Mouse (Mus musculus): ENCODE data around the gene Ccnd1.

Gene Ccnd1

DNA sequence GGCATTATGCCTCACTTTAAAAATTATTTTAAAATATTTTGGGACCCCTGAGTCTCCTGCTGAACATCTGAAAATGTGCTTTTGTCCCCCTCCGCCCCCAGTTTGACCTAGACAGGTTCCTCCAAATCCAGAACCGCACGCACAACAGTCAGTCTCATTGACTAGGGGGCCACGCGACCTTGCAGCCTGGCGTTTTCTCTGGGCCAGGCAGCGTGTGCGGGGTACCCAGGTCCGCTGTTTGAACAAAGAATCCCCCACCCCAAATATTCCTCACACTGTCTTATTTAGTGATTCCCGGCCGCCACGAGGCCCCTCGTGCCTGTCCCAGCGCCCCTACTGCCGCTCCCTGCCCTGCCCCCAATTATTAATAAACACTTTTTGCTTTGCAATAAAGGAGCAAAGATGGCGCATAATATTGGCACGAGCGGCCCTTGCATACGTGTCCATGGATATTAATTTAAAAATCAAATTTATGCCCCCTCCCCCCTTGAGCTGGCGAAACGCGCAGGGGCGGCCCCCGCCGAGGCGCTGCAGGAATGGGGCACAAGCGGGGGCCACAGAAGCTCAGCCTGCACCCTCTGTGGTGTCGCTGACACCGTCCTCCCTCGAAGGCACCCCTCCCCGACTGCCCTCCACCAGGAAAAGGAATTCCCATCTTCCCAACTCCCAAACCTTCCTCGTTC lies 923 bp downstream of the Ccnd1 start:
- DNase-seq (ENCODE audit: low spot score in 2 of 2), result no peak

DNA sequence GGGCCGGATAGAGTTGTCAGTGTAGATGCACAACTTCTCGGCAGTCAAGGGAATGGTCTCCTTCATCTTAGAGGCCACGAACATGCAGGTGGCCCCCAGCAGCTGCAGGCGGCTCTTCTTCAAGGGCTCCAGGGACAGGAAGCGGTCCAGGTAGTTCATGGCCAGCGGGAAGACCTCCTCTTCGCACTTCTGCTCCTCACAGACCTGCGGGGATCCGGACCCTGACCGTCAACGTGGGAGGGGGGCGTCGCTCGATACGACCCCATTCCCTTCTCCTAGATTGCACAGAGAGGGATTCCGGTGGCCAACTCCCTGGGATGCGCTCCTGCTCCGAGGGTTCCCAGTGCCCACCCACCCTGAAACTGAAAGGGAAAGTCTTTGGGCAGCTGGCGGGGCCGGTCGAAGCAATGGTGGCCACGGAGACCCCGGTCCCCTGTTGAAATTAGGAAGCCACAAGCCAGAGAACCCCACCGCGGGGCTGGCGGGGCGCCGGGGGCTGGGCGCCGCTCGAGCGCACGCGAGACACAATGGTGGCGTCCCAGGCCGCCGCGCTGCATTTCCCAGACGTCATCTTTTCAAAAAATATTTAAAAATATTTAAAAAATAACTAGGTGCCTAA lies 1.7 kb downstream of the Ccnd1 start:
- no peak for DNase-seq (ENCODE audit: low spot score in 2 of 2)

DNA sequence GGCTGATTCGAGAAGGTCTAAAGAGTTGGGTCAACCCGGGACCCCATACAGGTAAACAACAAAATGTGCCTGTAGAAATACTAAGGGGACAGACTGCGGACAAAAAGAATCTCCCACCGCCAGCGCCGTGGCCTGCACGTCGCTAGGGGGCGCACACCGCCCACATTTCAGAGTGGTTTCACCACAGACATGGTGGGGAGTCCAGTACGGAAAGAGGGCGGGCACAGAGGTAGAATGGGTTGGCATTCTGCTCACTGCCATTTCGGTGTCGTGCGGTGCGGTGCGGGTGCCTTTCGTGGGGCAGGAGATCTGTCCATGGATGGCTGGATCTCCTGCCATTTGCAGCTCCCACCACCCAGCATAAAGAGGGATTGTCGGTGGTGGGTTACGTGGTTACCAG lies 2.2 kb downstream of the Ccnd1 start:
- DNase-seq (ENCODE audit: low spot score in 2 of 2), result peak; percentile 85 to 89

- DNase-seq (ENCODE audit: low spot score in 2 of 2), result no peak
Measured at GRCm38 (mm10) chr7:144936311-144936880, 3.3 kb downstream of the Ccnd1 start.

- no peak for DNase-seq (ENCODE audit: low spot score in 2 of 2)
Measured at GRCm38 (mm10) chr7:144935563-144935962, 4.2 kb downstream of the Ccnd1 start.

DNA sequence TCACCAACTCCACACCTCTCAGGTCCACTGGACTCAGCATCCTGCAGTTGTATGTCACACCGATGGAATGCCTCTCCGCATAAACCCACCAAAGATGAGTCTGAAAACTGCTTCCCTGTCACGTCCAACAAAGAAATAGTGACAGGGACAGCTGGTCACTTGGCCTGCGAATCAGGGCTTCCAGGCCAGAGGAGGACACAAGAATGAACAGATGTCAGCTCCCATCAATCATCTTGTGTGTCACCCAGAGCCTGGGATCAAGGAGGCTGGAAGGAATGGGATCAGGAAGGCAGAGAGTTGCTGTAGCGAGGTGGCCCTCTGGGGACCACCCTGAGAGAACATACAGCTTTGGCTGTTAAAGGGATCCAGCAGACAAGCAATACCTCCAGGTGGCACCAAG lies 4.8 kb downstream of the Ccnd1 start:
- no peak for DNase-seq (ENCODE audit: low spot score in 2 of 2)

DNA sequence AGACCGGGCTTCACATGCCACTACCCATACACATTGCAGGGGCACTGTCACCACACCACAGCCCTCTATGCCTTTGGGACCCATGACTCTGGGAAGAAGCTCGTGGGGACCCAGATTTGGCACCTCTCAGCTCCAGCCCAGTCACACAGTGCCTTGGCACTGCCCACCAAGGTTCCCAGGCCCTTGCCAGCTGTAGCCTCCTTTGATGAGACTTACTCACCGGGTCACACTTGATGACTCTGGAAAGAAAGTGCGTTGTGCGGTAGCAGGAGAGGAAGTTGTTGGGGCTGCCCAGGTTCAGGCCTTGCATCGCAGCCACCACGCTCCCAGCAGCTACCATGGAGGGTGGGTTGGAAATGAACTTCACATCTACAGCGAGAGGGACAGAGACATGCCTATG lies 5.9 kb downstream of the Ccnd1 start:
- no peak for DNase-seq (ENCODE audit: low spot score in 2 of 2)

GRCm38 (mm10) chr7:144933336-144933735 lies 6.4 kb downstream of the Ccnd1 start:
- DNase-seq (ENCODE audit: low spot score in 2 of 2), result no peak

- DNase-seq (ENCODE audit: low spot score in 2 of 2), result no peak
Measured at GRCm38 (mm10) chr7:144932389-144932937, 7.3 kb downstream of the Ccnd1 start.

GRCm38 (mm10) chr7:144931778-144932177 lies 7.9 kb downstream of the Ccnd1 start:
- DNase-seq (ENCODE audit: low spot score in 2 of 2), result no peak

- no peak for DNase-seq (ENCODE audit: low spot score in 2 of 2)
Measured at GRCm38 (mm10) chr7:144929931-144930330, 9.8 kb downstream of the Ccnd1 start.

DNA sequence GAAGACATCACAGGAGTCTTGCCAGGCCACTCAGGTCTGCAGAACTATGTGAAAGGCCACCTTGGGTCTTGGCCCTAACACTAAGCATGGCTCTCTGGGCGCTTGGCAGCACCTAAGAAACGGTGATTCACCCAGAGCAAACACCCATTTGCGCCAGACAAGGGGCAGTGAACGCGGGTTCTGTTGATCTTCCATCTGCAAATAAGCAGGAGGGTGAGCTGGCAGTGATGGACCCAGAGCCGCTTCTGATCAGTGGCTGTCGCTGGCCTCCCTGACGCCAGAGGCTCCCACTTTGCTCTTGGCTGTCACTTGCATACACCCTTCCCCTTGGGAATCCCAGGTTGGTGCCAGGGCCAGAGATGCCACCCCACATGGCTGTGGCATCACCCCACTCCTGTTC lies 10.2 kb downstream of the Ccnd1 start:
- DNase-seq (ENCODE audit: low spot score in 2 of 2), result no peak

DNA sequence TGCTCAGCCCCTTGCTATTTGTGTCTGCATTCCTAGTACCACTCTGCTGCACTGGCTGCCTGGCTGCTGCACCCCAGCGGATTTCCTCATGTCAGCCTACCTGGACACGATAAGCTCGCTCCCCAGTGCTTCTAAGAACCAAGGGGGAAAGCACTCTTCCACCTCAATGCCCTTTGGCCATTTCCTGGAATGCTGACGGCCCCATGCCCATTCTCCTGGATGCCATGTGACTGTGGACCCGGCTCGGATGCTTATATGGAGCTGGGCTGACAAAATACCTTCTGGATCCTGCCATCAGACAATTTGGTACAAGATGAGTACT lies 10.9 kb downstream of the Ccnd1 start:
- DNase-seq (ENCODE audit: low spot score in 2 of 2), result no peak

- no peak for DNase-seq (ENCODE audit: low spot score in 2 of 2)
Measured at GRCm38 (mm10) chr7:144928009-144928888, 11.5 kb downstream of the Ccnd1 start.

- no peak for DNase-seq (ENCODE audit: low spot score in 2 of 2)
Measured at GRCm38 (mm10) chr7:144927591-144927990, 12.1 kb downstream of the Ccnd1 start.

- DNase-seq (ENCODE audit: low spot score in 2 of 2), result no peak
Measured at GRCm38 (mm10) chr7:144918823-144919222, 20.9 kb downstream of the Ccnd1 start.

- peak; percentile 75 to 85 for DNase-seq (ENCODE audit: low spot score in 2 of 2)
Measured at GRCm38 (mm10) chr7:144914948-144915750, 24.6 kb downstream of the Ccnd1 start, which contains the start of gene LTO1. Gene LTO1 (plus strand): TSS chr7:144915100.

DNA sequence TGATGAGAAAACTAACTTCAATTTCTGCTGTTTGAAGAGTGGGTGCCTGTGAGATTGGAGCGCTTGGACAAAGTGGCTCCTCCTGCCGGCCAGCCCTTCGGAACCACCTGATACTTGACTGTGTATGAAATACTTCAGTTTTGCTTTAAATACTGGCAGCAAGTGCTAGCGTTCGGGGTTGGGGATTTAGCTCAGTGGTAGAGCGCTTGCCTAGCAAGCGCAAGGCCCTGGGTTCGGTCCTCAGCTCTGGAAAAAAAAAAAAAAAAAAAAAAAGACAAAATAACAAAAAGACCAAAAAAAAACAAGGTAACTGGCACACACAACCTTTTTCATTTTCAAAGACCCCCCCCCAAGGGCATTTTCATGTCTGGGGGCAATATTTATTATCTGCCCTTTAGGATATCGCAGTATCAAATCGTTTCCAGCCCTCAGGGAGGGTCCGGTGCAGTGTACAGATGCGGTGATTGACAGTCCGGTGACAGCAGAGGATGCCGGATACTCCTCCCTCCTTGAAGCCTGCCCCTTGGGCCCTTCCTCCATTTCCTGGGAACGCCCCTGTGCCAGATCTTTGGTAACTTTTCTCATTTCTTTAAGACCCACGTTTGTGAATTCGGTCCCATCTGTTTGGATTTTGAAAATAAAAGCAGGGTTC lies 25.3 kb downstream of the Ccnd1 start:
- peak; percentile 44 to 87 for DNase-seq (ENCODE audit: low spot score in 2 of 2)

- DNase-seq (ENCODE audit: low spot score in 2 of 2), result no peak
Measured at GRCm38 (mm10) chr7:144912897-144913296, 26.8 kb downstream of the Ccnd1 start.

DNA sequence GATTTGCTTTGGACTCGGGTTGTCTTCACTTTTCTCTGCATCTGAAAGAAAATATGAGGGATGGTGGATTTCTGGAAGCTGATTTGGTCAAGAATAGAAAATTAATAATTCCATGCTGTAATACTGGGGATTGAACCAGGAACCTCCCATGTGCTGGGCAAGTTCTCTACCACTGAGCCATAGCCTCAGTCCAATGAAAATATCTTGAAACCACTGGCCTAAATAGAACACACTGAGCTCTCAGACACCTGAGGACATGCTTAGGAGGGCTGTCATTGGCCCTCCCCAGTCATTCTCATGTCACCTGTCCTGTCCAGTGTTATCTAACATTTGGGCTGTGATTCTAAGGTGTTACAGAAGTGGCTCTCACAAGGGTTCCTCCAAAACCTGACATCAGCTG lies 28.6 kb downstream of the Ccnd1 start:
- DNase-seq (ENCODE audit: low spot score in 2 of 2), result no peak

- DNase-seq (ENCODE audit: low spot score in 2 of 2), result no peak
Measured at GRCm38 (mm10) chr7:144908705-144909104, 31.0 kb downstream of the Ccnd1 start.
